Mouse (Mus musculus): ENCODE measurements around the gene Acat2. TPM values are rescaled to one million over a fixed set of nuclear protein-coding genes. Genes with fewer than 3 reads are reported as not detected.
"Not testable (repeated sequence)": the region's sequence is repeated elsewhere in the genome, so short reads cannot be mapped to it uniquely, and the experiment has no call there.

The Acat2 gene
- polyA plus RNA-seq (2012; rRNA removed) = 45.4 and 50.6 TPM in 2 replicates

DNA sequence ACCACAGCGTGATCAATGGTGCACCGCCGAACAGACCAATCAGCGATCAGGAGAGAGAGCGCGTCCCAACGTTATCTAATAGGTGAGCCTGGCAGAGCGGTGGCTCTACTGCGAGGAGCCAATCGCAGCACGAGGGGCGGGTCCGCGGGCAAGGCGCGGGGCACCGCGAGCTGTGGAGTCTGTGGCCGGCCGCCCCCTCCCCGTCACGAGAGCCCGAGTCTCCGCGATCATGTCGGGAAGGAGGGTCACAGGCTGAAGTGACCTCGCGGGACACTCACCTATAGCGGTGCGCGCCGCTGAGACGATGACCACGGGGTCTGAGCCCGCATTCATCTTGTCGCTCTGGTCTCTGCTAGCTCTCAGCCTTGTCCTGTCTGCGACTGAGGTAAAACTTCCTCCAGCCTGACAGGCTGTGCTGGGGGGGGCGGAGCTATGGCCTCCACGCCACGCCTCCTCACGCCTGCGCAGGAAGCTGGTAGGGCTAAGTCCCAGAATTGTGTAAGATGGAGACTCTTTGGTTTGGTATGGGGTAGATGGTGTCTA is at the start of gene Acat2:
Acat2 (minus strand) TSS at position 417 of the 543 bp plus-strand sequence.
- H3K27me3 ChIP-seq (ENCODE audit: control insufficient read depth, insufficient read depth, low read length) = no peaks in the 10 kb centered on the region
- under 1% methylated on average over 42 of the region's 42 CpGs for WGBS
- H3K27ac ChIP-seq (ENCODE audit: insufficient read depth, low read length) = peak within 1 kb of the TSS; percentile 86
- peak within 1 kb of the TSS; percentile 95 for H3K4me3 ChIP-seq (replicated peaks; ENCODE audit: insufficient read depth, low read depth, low read length)
- peaks cover 5% of the 10 kb centered on the region for H3K4me1 ChIP-seq (ENCODE audit: control insufficient read depth, insufficient read depth, low read length)
- peak; percentile 95 to 97 for DNase-seq
- TF ChIP-seq CTCF (IDR thresholded peaks at IDR 0.05; ENCODE audit: borderline replicate concordance, insufficient read depth, low read depth, low read length) (no peak), POLR2A (IDR thresholded peaks at IDR 0.05; ENCODE audit: borderline replicate concordance, insufficient read depth, low read length) (peak; percentile 97)

DNA sequence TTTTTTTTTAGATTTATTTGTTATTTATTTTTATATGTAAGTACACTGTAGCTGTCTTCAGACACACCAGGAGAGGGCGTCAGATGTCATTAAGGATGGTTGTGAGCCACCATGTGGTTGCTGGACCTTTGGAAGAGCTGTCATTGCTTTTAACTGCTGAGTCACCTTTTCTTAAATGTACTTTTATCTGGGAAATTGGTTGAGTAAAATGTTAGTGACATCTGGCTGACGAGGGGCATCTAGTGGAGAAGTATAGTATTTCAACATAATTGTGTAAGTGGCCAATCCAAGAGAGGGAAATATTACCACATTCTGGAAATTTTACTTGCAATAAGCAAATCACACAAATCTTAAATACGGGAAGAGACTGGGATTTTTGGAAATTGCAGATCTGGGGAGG is 49.3 kb upstream of the Acat2 start:
- DNase-seq = peak in 1 of 2 experiments; percentile 51
- no peak overlapping the region for H3K27ac ChIP-seq (ENCODE audit: insufficient read depth, low read length)

GRCm38 (mm10) chr17:13008528-13008927 is 48.0 kb upstream of the Acat2 start:
- Histone ChIP-seq H3K4me1 (ENCODE audit: control insufficient read depth, insufficient read depth, low read length) (no peaks in the 10 kb centered on the region), H3K4me3 (replicated peaks; ENCODE audit: insufficient read depth, low read depth, low read length) (peak overlapping the region; percentile 84), H3K27ac (ENCODE audit: insufficient read depth, low read length) (peak overlapping the region; percentile 79; the same call in 1 of the 2 replicates), H3K27me3 (ENCODE audit: control insufficient read depth, insufficient read depth, low read length) (no peaks in the 10 kb centered on the region)
- TF ChIP-seq CTCF (IDR thresholded peaks at IDR 0.05; ENCODE audit: borderline replicate concordance, insufficient read depth, low read depth, low read length) (no peak), POLR2A (IDR thresholded peaks at IDR 0.05; ENCODE audit: borderline replicate concordance, insufficient read depth, low read length) (no peak)
- 1% methylated on average over 10 of the region's 10 CpGs for WGBS
- DNase-seq = peak in 1 of 2 experiments; percentile 32

More for the DNA sequence above, 49.3 kb upstream of the Acat2 start:
- no peaks in the 10 kb centered on the region for H3K4me1 ChIP-seq (ENCODE audit: control insufficient read depth, insufficient read depth, low read length)
- TF ChIP-seq POLR2A (IDR thresholded peaks at IDR 0.05; ENCODE audit: borderline replicate concordance, insufficient read depth, low read length) (no peak), CTCF (IDR thresholded peaks at IDR 0.05; ENCODE audit: borderline replicate concordance, insufficient read depth, low read depth, low read length) (peak; percentile 42)
- H3K4me3 ChIP-seq (replicated peaks; ENCODE audit: insufficient read depth, low read depth, low read length) = no peak overlapping the region
- H3K27me3 ChIP-seq (ENCODE audit: control insufficient read depth, insufficient read depth, low read length) = no peaks in the 10 kb centered on the region
- 18% methylated on average over 3 of the region's 3 CpGs for WGBS

- under 1% methylated on average over 76 of the region's 76 CpGs for WGBS
- Histone ChIP-seq H3K4me3 (replicated peaks; ENCODE audit: insufficient read depth, low read depth, low read length) (peak overlapping the region; percentile 84), H3K27me3 (ENCODE audit: control insufficient read depth, insufficient read depth, low read length) (no peaks in the 10 kb centered on the region), H3K4me1 (ENCODE audit: control insufficient read depth, insufficient read depth, low read length) (no peaks in the 10 kb centered on the region), H3K27ac (ENCODE audit: insufficient read depth, low read length) (peak overlapping the region; percentile 79)
- TF ChIP-seq CTCF (IDR thresholded peaks at IDR 0.05; ENCODE audit: borderline replicate concordance, insufficient read depth, low read depth, low read length) (no peak), POLR2A (IDR thresholded peaks at IDR 0.05; ENCODE audit: borderline replicate concordance, insufficient read depth, low read length) (peak; percentile 96)
- DNase-seq = peak; percentile 99
Observed at GRCm38 (mm10) chr17:13007730-13008425, 47.3 kb upstream of the Acat2 start.

GRCm38 (mm10) chr17:13006984-13007383 is 46.4 kb upstream of the Acat2 start:
- H3K4me1 ChIP-seq (ENCODE audit: control insufficient read depth, insufficient read depth, low read length) = no peaks in the 10 kb centered on the region
- no peak overlapping the region; the same call in 1 of the 2 replicates for H3K27ac ChIP-seq (ENCODE audit: insufficient read depth, low read length)
- no peak overlapping the region for H3K4me3 ChIP-seq (replicated peaks; ENCODE audit: insufficient read depth, low read depth, low read length)
- no peaks in the 10 kb centered on the region for H3K27me3 ChIP-seq (ENCODE audit: control insufficient read depth, insufficient read depth, low read length)
- no peak for DNase-seq
- TF ChIP-seq POLR2A (IDR thresholded peaks at IDR 0.05; ENCODE audit: borderline replicate concordance, insufficient read depth, low read length) = no peak
- TF ChIP-seq CTCF (IDR thresholded peaks at IDR 0.05; ENCODE audit: borderline replicate concordance, insufficient read depth, low read depth, low read length) = no peak
- 52% methylated on average over 5 of the region's 5 CpGs for WGBS

GRCm38 (mm10) chr17:13006546-13006945 is 46.0 kb upstream of the Acat2 start, which contains the start of gene Sod2:
Gene Sod2, plus strand, starts transcription at chr17:13006846.
- H3K27me3 ChIP-seq (ENCODE audit: control insufficient read depth, insufficient read depth, low read length); H3K4me1 ChIP-seq (ENCODE audit: control insufficient read depth, insufficient read depth, low read length); DNase-seq: not testable (repeated sequence)
- Histone ChIP-seq H3K27ac (ENCODE audit: insufficient read depth, low read length) (peak within 1 kb of the TSS; percentile 39), H3K4me3 (replicated peaks; ENCODE audit: insufficient read depth, low read depth, low read length) (peak within 1 kb of the TSS; percentile 84)
- 82% methylated on average over 2 of the region's 2 CpGs for WGBS

- H3K27me3 ChIP-seq (ENCODE audit: control insufficient read depth, insufficient read depth, low read length); H3K4me1 ChIP-seq (ENCODE audit: control insufficient read depth, insufficient read depth, low read length); DNase-seq; H3K27ac ChIP-seq (ENCODE audit: insufficient read depth, low read length); H3K4me3 ChIP-seq (replicated peaks; ENCODE audit: insufficient read depth, low read depth, low read length): not testable (repeated sequence)
- 48% methylated on average over 2 of the region's 2 CpGs for WGBS
Observed at GRCm38 (mm10) chr17:13004436-13004835, 43.9 kb upstream of the Acat2 start.

GRCm38 (mm10) chr17:13002243-13002642 is 41.7 kb upstream of the Acat2 start:
- not testable (repeated sequence) for H3K27me3 ChIP-seq (ENCODE audit: control insufficient read depth, insufficient read depth, low read length); H3K27ac ChIP-seq (ENCODE audit: insufficient read depth, low read length)
- 94% methylated on average over 5 of the region's 5 CpGs for WGBS

More at GRCm38 (mm10) chr17:13002243-13002642, 41.7 kb upstream of the Acat2 start:
- not testable (repeated sequence) for DNase-seq; H3K4me1 ChIP-seq (ENCODE audit: control insufficient read depth, insufficient read depth, low read length); H3K4me3 ChIP-seq (replicated peaks; ENCODE audit: insufficient read depth, low read depth, low read length)
